Mouse (Mus musculus) heart, adult 18-20 months (tissue): ENCODE results near the gene Sox1. TPM values are rescaled to one million over a fixed set of nuclear protein-coding genes. Genes with fewer than 3 reads are reported as not detected.
A peak's percentile ranks its signal among the peaks of the same experiment; 100 is the strongest.

Experiments used
- DNase-seq, 2 experiments: peaks; one replicate each; pipeline ENCODE4 v3.0.0; 2021 to 2022; ENCODE audit warnings: mixed read lengths in 1 of 2
- total RNA-seq, 2 experiments: library from RNA; stranded (reverse); gene quantifications; 2 replicates each; pipeline ENCODE4 v1.2.3; 2021

The Sox1 gene
- total RNA-seq, 2 experiments from 2014 or later, result not detected

GRCm38 (mm10) chr8:12389116-12389471 is 6.0 kb upstream of the Sox1 start:
- DNase-seq, result no peak

GRCm38 (mm10) chr8:12389801-12390639 is 5.1 kb upstream of the Sox1 start:
- peak in 1 of 2 experiments; percentile 8 for DNase-seq

- no peak for DNase-seq
Measured at GRCm38 (mm10) chr8:12390640-12391365, 4.3 kb upstream of the Sox1 start.

- no peak for DNase-seq
Measured at GRCm38 (mm10) chr8:12391366-12392250, 3.5 kb upstream of the Sox1 start.

- no peak for DNase-seq
Measured at GRCm38 (mm10) chr8:12392801-12393200, 2.3 kb upstream of the Sox1 start.

- DNase-seq, result no peak
Measured at GRCm38 (mm10) chr8:12394385-12395000, 602 bp upstream of the Sox1 start.

- DNase-seq, result no peak
Measured at GRCm38 (mm10) chr8:12396501-12397345, 1.6 kb downstream of the Sox1 start.

- peak in 1 of 2 experiments; percentile 28 for DNase-seq
Measured at GRCm38 (mm10) chr8:12397346-12397925, 2.3 kb downstream of the Sox1 start.

- no peak for DNase-seq
Measured at GRCm38 (mm10) chr8:12398011-12398945, 3.2 kb downstream of the Sox1 start.

GRCm38 (mm10) chr8:12399421-12400205 is 4.5 kb downstream of the Sox1 start:
- no peak for DNase-seq

GRCm38 (mm10) chr8:12400611-12401390 is 5.7 kb downstream of the Sox1 start:
- peak in 1 of 2 experiments; percentile 12 for DNase-seq

- no peak for DNase-seq
Measured at GRCm38 (mm10) chr8:12401391-12402270, 6.5 kb downstream of the Sox1 start.

GRCm38 (mm10) chr8:12402709-12403108 is 7.6 kb downstream of the Sox1 start:
- no peak for DNase-seq

GRCm38 (mm10) chr8:12408020-12408419 is 12.9 kb downstream of the Sox1 start:
- no peak for DNase-seq

- no peak for DNase-seq
Measured at GRCm38 (mm10) chr8:12409976-12410375, 14.9 kb downstream of the Sox1 start.

GRCm38 (mm10) chr8:12417056-12417455 is 22.0 kb downstream of the Sox1 start:
- no peak for DNase-seq

GRCm38 (mm10) chr8:12420537-12420936 is 25.4 kb downstream of the Sox1 start:
- no peak for DNase-seq
